In the genomic region with DNA sequence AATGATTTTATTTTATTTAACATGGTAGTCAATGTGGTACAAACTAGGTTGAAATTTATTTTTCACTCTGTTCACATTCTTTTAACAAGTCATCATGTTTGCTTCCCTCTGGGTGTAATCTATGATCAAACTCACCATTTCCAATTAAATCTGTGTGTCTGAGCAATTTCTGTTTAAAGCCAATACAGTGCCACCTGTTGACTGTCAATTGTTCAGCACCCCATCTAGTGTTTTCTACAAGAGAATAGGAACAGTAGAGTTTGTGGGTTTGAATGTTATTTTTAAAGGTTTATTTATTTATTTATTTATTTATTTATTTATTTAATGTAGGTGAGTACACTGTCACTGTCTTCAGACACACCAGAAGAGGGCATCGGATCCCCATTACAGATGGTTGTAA, we compare ENCODE assay signal across 16 mouse cellular contexts. TPM values are rescaled to one million over a fixed set of nuclear protein-coding genes. Genes with fewer than 3 reads are reported as not detected.
"Had no signal": no experiment of that assay in that cellular context is flagged by ENCODE, and none has a peak within 500 bp of the region (broad histone marks: within the 10 kb centered on the region; RNA-seq: fewer than 3 reads in every experiment).

No protein-coding gene starts in this region.

- H3K4me3 ChIP-seq: limb, embryonic 13.5 days; liver, embryonic 15.5 days; midbrain, embryonic 12.5 days; myocyte; neural tube, embryonic 12.5 days had no signal

- H3K36me3 ChIP-seq: limb, embryonic 13.5 days; liver, embryonic 15.5 days; midbrain, embryonic 12.5 days; neural tube, embryonic 12.5 days had no signal

- H3K9ac ChIP-seq: limb, embryonic 13.5 days; liver, embryonic 15.5 days; lung, embryonic 14.5 days; midbrain, embryonic 12.5 days; neural tube, embryonic 12.5 days had no signal

- H3K4me2 ChIP-seq: limb, embryonic 13.5 days; liver, embryonic 11.5 days; liver, embryonic 15.5 days; lung, embryonic 14.5 days; midbrain, embryonic 12.5 days; neural tube, embryonic 12.5 days had no signal

- H3K27ac ChIP-seq: limb, embryonic 13.5 days; liver, embryonic 15.5 days; midbrain, embryonic 12.5 days; neural tube, embryonic 12.5 days had no signal

- DNase-seq: kidney, adult 18-20 months; kidney, postnatal 14 days; left cerebral cortex, postnatal 4 days; lung, embryonic 14.5 days; lung, postnatal 14 days; retina, postnatal 1 day; right cerebral cortex, postnatal 14 days; thymus, postnatal 4 days had no signal

- ATAC-seq: inflammation-experienced regulatory T-cells, adult 6 months had no signal

- H3K27me3 ChIP-seq: liver, embryonic 15.5 days had no signal

- H3K9me3 ChIP-seq: limb, embryonic 13.5 days; liver, embryonic 15.5 days; midbrain, embryonic 12.5 days; neural tube, embryonic 12.5 days had no signal

RNA-seq across cellular contexts. Expression of gene Gm5431, which starts 25.3 kb away (rescaled TPM):
- total RNA-seq: megakaryocyte-erythroid progenitor cell, adult 5-6 weeks had no signal
- polyA plus RNA-seq: myocyte had no signal
